Mouse (Mus musculus) neutrophil, adult 5-6 weeks (primary cell): ENCODE results near the gene Gm45213. TPM values are rescaled to one million over a fixed set of nuclear protein-coding genes. Genes with fewer than 3 reads are reported as not detected.

ENCODE experiments used
- ATAC-seq: fragments of 151-379, 151-347 bp; 2 replicates; pipeline ENCODE4 v1.8.0; 2017; ENCODE audit warnings: mild to moderate bottlenecking, moderate TSS enrichment; ENCODE audit not compliant: insufficient number of reproducible peaks, poor library complexity, low FRiP score, severe bottlenecking; ENCODE audit errors: extremely low read depth
- total RNA-seq: library from RNA; stranded (forward); fragments of 200-1000 nt; gene quantifications from 2 replicates; pipeline ENCODE4 v1.2.3, GENCODE M21; 2017

Gene Gm45213
- not detected in 2 replicates for total RNA-seq

- no peak for ATAC-seq
These were observed at the start of gene Gm45213 for GRCm38 (mm10) chr7:66043552-66044459. TSS of gene Gm45213 (plus strand) at chr7:66043602.

- no peak for ATAC-seq
These were observed 42.2 kb upstream of the Gm45213 start for GRCm38 (mm10) chr7:66001035-66001754.

GRCm38 (mm10) chr7:66001797-66002196 lies 41.6 kb upstream of the Gm45213 start:
- ATAC-seq: no peak

GRCm38 (mm10) chr7:66003447-66003846 lies 40.0 kb upstream of the Gm45213 start:
- ATAC-seq: no peak

GRCm38 (mm10) chr7:66003865-66004638 lies 39.4 kb upstream of the Gm45213 start:
- no peak for ATAC-seq

- no peak for ATAC-seq
These were observed 38.3 kb upstream of the Gm45213 start for GRCm38 (mm10) chr7:66005066-66005465.

GRCm38 (mm10) chr7:66008161-66008891 lies 35.1 kb upstream of the Gm45213 start:
- no peak for ATAC-seq

GRCm38 (mm10) chr7:66008892-66009273 lies 34.5 kb upstream of the Gm45213 start:
- ATAC-seq: no peak

GRCm38 (mm10) chr7:66010518-66010917 lies 32.9 kb upstream of the Gm45213 start:
- no peak for ATAC-seq

GRCm38 (mm10) chr7:66027747-66028146 lies 15.7 kb upstream of the Gm45213 start:
- no peak for ATAC-seq

GRCm38 (mm10) chr7:66028766-66029512 lies 14.5 kb upstream of the Gm45213 start:
- no peak for ATAC-seq

- ATAC-seq: no peak
These were observed 6.6 kb upstream of the Gm45213 start for GRCm38 (mm10) chr7:66036809-66037208.

- ATAC-seq: no peak
These were observed 5.1 kb upstream of the Gm45213 start for GRCm38 (mm10) chr7:66038261-66038660.

GRCm38 (mm10) chr7:66038730-66039129 lies 4.7 kb upstream of the Gm45213 start:
- no peak for ATAC-seq

GRCm38 (mm10) chr7:66040026-66040814 lies 3.2 kb upstream of the Gm45213 start:
- ATAC-seq: no peak

GRCm38 (mm10) chr7:66044617-66045016 lies 1.2 kb downstream of the Gm45213 start:
- no peak for ATAC-seq
